Mouse (Mus musculus) cerebellum, adult 9-10 months (tissue): Measurements from ENCODE around the gene Hist2h2aa2.
"Not testable (repeated sequence)": the region's sequence is repeated elsewhere in the genome, so short reads cannot be mapped to it uniquely, and the experiment has no call there.

Experiments
- DNase-seq: peaks from one replicate; pipeline ENCODE4 v3.0.0; 2022

The Hist2h2aa2 gene

GRCm38 (mm10) chr3:96235836-96236235 lies 4.2 kb downstream of the Hist2h2aa2 start:
- DNase-seq, result no peak

- DNase-seq, result no peak
These were observed 5.2 kb downstream of the Hist2h2aa2 start for GRCm38 (mm10) chr3:96234914-96235313.

GRCm38 (mm10) chr3:96231758-96232120 lies 8.3 kb downstream of the Hist2h2aa2 start:
- DNase-seq, result no peak

GRCm38 (mm10) chr3:96230910-96231757 lies 8.9 kb downstream of the Hist2h2aa2 start:
- DNase-seq, result no peak

- no peak for DNase-seq
These were observed 9.7 kb downstream of the Hist2h2aa2 start for GRCm38 (mm10) chr3:96230404-96230803.

GRCm38 (mm10) chr3:96228828-96229227 lies 11.2 kb downstream of the Hist2h2aa2 start:
- no peak for DNase-seq

GRCm38 (mm10) chr3:96226695-96227648 lies 13.1 kb downstream of the Hist2h2aa2 start:
- DNase-seq, result peak; percentile 12

GRCm38 (mm10) chr3:96225421-96225820 lies 14.7 kb downstream of the Hist2h2aa2 start:
- peak; percentile 18 for DNase-seq

- DNase-seq, result peak; percentile 59
These were observed 17.3 kb downstream of the Hist2h2aa2 start for GRCm38 (mm10) chr3:96222774-96223173.

- no peak for DNase-seq
These were observed 18.4 kb downstream of the Hist2h2aa2 start for GRCm38 (mm10) chr3:96221640-96222038.

GRCm38 (mm10) chr3:96220765-96221639 lies 19.1 kb downstream of the Hist2h2aa2 start, which contains the start of the genes Hist2h2ac and Hist2h2be:
Hist2h2ac (minus strand) TSS chr3:96220880.
Hist2h2be (plus strand) TSS chr3:96221119.
- DNase-seq, result peak; percentile 95

- not testable (repeated sequence) for DNase-seq
These were observed 19.8 kb downstream of the Hist2h2aa2 start for GRCm38 (mm10) chr3:96220131-96220764.

- DNase-seq, result peak; percentile 94
These were observed 20.4 kb downstream of the Hist2h2aa2 start, which contains the start of the genes Bola1 and Hist2h2ab for GRCm38 (mm10) chr3:96219661-96220130. Bola1 (minus strand) TSS chr3:96219709. Hist2h2ab (plus strand) TSS chr3:96219865.

GRCm38 (mm10) chr3:96219191-96219641 lies 20.9 kb downstream of the Hist2h2aa2 start:
- peak; percentile 65 for DNase-seq

GRCm38 (mm10) chr3:96209242-96209641 lies 30.8 kb downstream of the Hist2h2aa2 start:
- no peak for DNase-seq

GRCm38 (mm10) chr3:96207819-96208218 lies 32.3 kb downstream of the Hist2h2aa2 start:
- DNase-seq, result no peak

GRCm38 (mm10) chr3:96199731-96200130 lies 40.3 kb downstream of the Hist2h2aa2 start:
- DNase-seq, result no peak

- DNase-seq, result not testable (repeated sequence)
These were observed 41.4 kb downstream of the Hist2h2aa2 start for GRCm38 (mm10) chr3:96198601-96199251.

GRCm38 (mm10) chr3:96198181-96198580 lies 41.9 kb downstream of the Hist2h2aa2 start:
- DNase-seq, result peak; percentile 57

- peak; percentile 91 for DNase-seq
These were observed 42.8 kb downstream of the Hist2h2aa2 start for GRCm38 (mm10) chr3:96197129-96197749.
